Mouse (Mus musculus) kidney, embryonic 16.5 days (tissue): Measurements from ENCODE around the gene Plxdc2. TPM values are rescaled to one million over a fixed set of nuclear protein-coding genes. Genes with fewer than 3 reads are reported as not detected.

Experiments used
- ATAC-seq: fragments of 200-750 bp; cut with Nextera tagmentation; 2 replicates; pipeline ENCODE4 v1.8.0; 2017; ENCODE audit warnings: moderate TSS enrichment; ENCODE audit not compliant: low FRiP score, low TSS enrichment
- H3K27ac ChIP-seq: fragments of 300-500 bp; sonication (generic); 2 replicates; pipeline ENCODE4 v1.5.1; 2014; ENCODE audit warnings: low read length
- H3K27me3 ChIP-seq: fragments of 300-500 bp; sonication (generic); 2 replicates; pipeline ENCODE4 v1.6.1; 2014; ENCODE audit warnings: low read length, control low read depth, mixed read lengths; ENCODE audit not compliant: insufficient read depth
- H3K36me3 ChIP-seq: fragments of 300-500 bp; sonication (generic); 2 replicates; pipeline ENCODE4 v1.6.1; 2014; ENCODE audit warnings: low read length, control low read depth, mixed read lengths; ENCODE audit not compliant: insufficient read depth
- H3K4me1 ChIP-seq: fragments of 300-500 bp; sonication (generic); 2 replicates; pipeline ENCODE4 v1.6.1; 2014; ENCODE audit warnings: low read length, control low read depth, mixed read lengths; ENCODE audit not compliant: insufficient read depth
- H3K4me2 ChIP-seq: fragments of 300-500 bp; sonication (generic); replicated peaks from 2 replicates; pipeline ENCODE4 v1.6.1; 2014; ENCODE audit warnings: low read depth, low read length
- H3K4me3 ChIP-seq: fragments of 300-500 bp; sonication (generic); 2 replicates; pipeline ENCODE4 v1.5.1; 2014; ENCODE audit warnings: mild to moderate bottlenecking, low read length
- H3K9ac ChIP-seq: fragments of 300-500 bp; sonication (generic); replicated peaks from 2 replicates; pipeline ENCODE4 v1.6.1; 2014; ENCODE audit warnings: low read length
- H3K9me3 ChIP-seq: fragments of 300-500 bp; sonication (generic); 2 replicates; pipeline ENCODE4 v1.6.1; 2016; ENCODE audit warnings: low read length, control low read depth
- WGBS: fragments of 180-500 bp; shearing (Covaris S2); extraction: QIAGEN DNeasy Blood & Tissue Kit; methylation state at CpG from one replicate; pipeline ENCODE4 v1.1.7; 2014; 5-methylcytosine and 5-hydroxymethylcytosine counted together
- polyA plus RNA-seq: library from polyadenylated mRNA; unstranded; fragments of >200 nt; fragmentation: Nextera tagmentation; extraction: Ambion mirVana; gene quantifications from 2 replicates; pipeline ENCODE4 v1.2.1, GENCODE M21; 2015

The Plxdc2 gene
- polyA plus RNA-seq, 1 experiment from 2014 or later, result 41.0 TPM

- H3K4me2 ChIP-seq, result no peak overlapping the region
- no peaks in the 10 kb centered on the region for H3K27me3 ChIP-seq
- H3K9ac ChIP-seq, result no peak overlapping the region
- no peak overlapping the region for H3K27ac ChIP-seq
- ATAC-seq, result no peak
- H3K36me3 ChIP-seq, result no peaks in the 10 kb centered on the region
- 0 out of 2 replicates have a peak, but pooled peaks cover 3% of the 10 kb centered on the region for H3K4me1 ChIP-seq
- H3K9me3 ChIP-seq, result no peaks in the 10 kb centered on the region
- 71% methylated on average over 2 of the region's 2 CpGs for WGBS
- no peak overlapping the region for H3K4me3 ChIP-seq
These were observed 178.5 kb downstream of the Plxdc2 start for GRCm38 (mm10) chr2:16534566-16534965.

GRCm38 (mm10) chr2:16541226-16541625 is 185.1 kb downstream of the Plxdc2 start:
- no peak overlapping the region for H3K4me3 ChIP-seq
- H3K4me1 ChIP-seq, result no peaks in the 10 kb centered on the region
- 70% methylated on average over 3 of the region's 3 CpGs for WGBS
- H3K27ac ChIP-seq, result no peak overlapping the region
- no peak overlapping the region for H3K9ac ChIP-seq
- H3K27me3 ChIP-seq, result no peaks in the 10 kb centered on the region
- no peak for ATAC-seq
- no peaks in the 10 kb centered on the region for H3K36me3 ChIP-seq
- H3K4me2 ChIP-seq, result no peak overlapping the region
- H3K9me3 ChIP-seq, result no peaks in the 10 kb centered on the region

- Histone ChIP-seq H3K4me1 (no peaks in the 10 kb centered on the region), H3K9ac (no peak overlapping the region), H3K4me2 (no peak overlapping the region), H3K36me3 (no peaks in the 10 kb centered on the region), H3K27me3 (no peaks in the 10 kb centered on the region), H3K27ac (no peak overlapping the region), H3K4me3 (no peak overlapping the region), H3K9me3 (no peaks in the 10 kb centered on the region)
- no peak for ATAC-seq
- WGBS, result 84% methylated on average over 3 of the region's 3 CpGs
These were observed 189.1 kb downstream of the Plxdc2 start for GRCm38 (mm10) chr2:16545207-16545606.

- H3K9me3 ChIP-seq, result no peaks in the 10 kb centered on the region
- WGBS, result 68% methylated on average over 4 of the region's 4 CpGs
- no peaks in the 10 kb centered on the region for H3K4me1 ChIP-seq
- H3K9ac ChIP-seq, result no peak overlapping the region
- H3K36me3 ChIP-seq, result no peaks in the 10 kb centered on the region
- H3K27ac ChIP-seq, result no peak overlapping the region
- H3K4me2 ChIP-seq, result no peak overlapping the region
- ATAC-seq, result no peak
- no peak overlapping the region for H3K4me3 ChIP-seq
- no peaks in the 10 kb centered on the region for H3K27me3 ChIP-seq
These were observed 203.2 kb downstream of the Plxdc2 start for GRCm38 (mm10) chr2:16559287-16559686.

GRCm38 (mm10) chr2:16568263-16568662 is 212.2 kb downstream of the Plxdc2 start:
- Histone ChIP-seq H3K4me2 (no peak overlapping the region), H3K36me3 (no peaks in the 10 kb centered on the region), H3K4me3 (no peak overlapping the region), H3K9me3 (no peaks in the 10 kb centered on the region), H3K27me3 (no peaks in the 10 kb centered on the region), H3K27ac (no peak overlapping the region), H3K9ac (no peak overlapping the region), H3K4me1 (no peaks in the 10 kb centered on the region)
- WGBS, result 92% methylated on average over 2 of the region's 2 CpGs
- ATAC-seq, result no peak

GRCm38 (mm10) chr2:16571169-16571751 is 215.2 kb downstream of the Plxdc2 start:
- no peaks in the 10 kb centered on the region for H3K36me3 ChIP-seq
- H3K4me2 ChIP-seq, result no peak overlapping the region
- no peaks in the 10 kb centered on the region for H3K27me3 ChIP-seq
- no peak overlapping the region for H3K27ac ChIP-seq
- 0 out of 2 replicates have a peak, but pooled peaks have one; percentile 12 for ATAC-seq
- no peak overlapping the region for H3K4me3 ChIP-seq
- WGBS, result 90% methylated on average over 13 of the region's 13 CpGs
- H3K4me1 ChIP-seq, result no peaks in the 10 kb centered on the region
- H3K9ac ChIP-seq, result no peak overlapping the region
- H3K9me3 ChIP-seq, result no peaks in the 10 kb centered on the region

GRCm38 (mm10) chr2:16576566-16576965 is 220.5 kb downstream of the Plxdc2 start:
- H3K27ac ChIP-seq, result no peak overlapping the region
- no peak overlapping the region for H3K4me3 ChIP-seq
- H3K4me1 ChIP-seq, result no peaks in the 10 kb centered on the region
- ATAC-seq, result peak; percentile 69; the same call in 1 of the 2 replicates
- no peaks in the 10 kb centered on the region; the same call in 1 of the 2 replicates for H3K36me3 ChIP-seq
- no peaks in the 10 kb centered on the region for H3K27me3 ChIP-seq
- H3K9ac ChIP-seq, result no peak overlapping the region
- H3K4me2 ChIP-seq, result no peak overlapping the region
- H3K9me3 ChIP-seq, result peaks cover 3% of the 10 kb centered on the region; the same call in 1 of the 2 replicates

GRCm38 (mm10) chr2:16578153-16578552 is 222.0 kb downstream of the Plxdc2 start:
- ATAC-seq, result no peak
- Histone ChIP-seq H3K36me3 (no peaks in the 10 kb centered on the region; the same call in 1 of the 2 replicates), H3K4me1 (no peaks in the 10 kb centered on the region), H3K9me3 (peaks cover 3% of the 10 kb centered on the region; the same call in 1 of the 2 replicates), H3K27ac (no peak overlapping the region), H3K4me2 (no peak overlapping the region), H3K4me3 (no peak overlapping the region), H3K9ac (no peak overlapping the region), H3K27me3 (no peaks in the 10 kb centered on the region)
- WGBS, result 29% methylated on average over 1 of the region's 1 CpGs

GRCm38 (mm10) chr2:16588546-16588945 is 232.4 kb downstream of the Plxdc2 start:
- peaks cover 8% of the 10 kb centered on the region for H3K9me3 ChIP-seq
- no peaks in the 10 kb centered on the region for H3K36me3 ChIP-seq
- H3K27ac ChIP-seq, result no peak overlapping the region
- H3K4me3 ChIP-seq, result no peak overlapping the region
- no peaks in the 10 kb centered on the region for H3K4me1 ChIP-seq
- no peak overlapping the region for H3K4me2 ChIP-seq
- H3K27me3 ChIP-seq, result no peaks in the 10 kb centered on the region
- no peak for ATAC-seq
- H3K9ac ChIP-seq, result no peak overlapping the region

GRCm38 (mm10) chr2:16595451-16595850 is 239.3 kb downstream of the Plxdc2 start:
- ATAC-seq, result no peak
- WGBS, result 50% methylated on average over 1 of the region's 1 CpGs
- H3K27me3 ChIP-seq, result no peaks in the 10 kb centered on the region
- no peak overlapping the region for H3K9ac ChIP-seq
- no peak overlapping the region for H3K4me2 ChIP-seq
- no peak overlapping the region for H3K27ac ChIP-seq
- no peaks in the 10 kb centered on the region for H3K36me3 ChIP-seq
- 0 out of 2 replicates have a peak, but pooled peaks cover 3% of the 10 kb centered on the region for H3K9me3 ChIP-seq
- H3K4me1 ChIP-seq, result no peaks in the 10 kb centered on the region
- H3K4me3 ChIP-seq, result no peak overlapping the region
